Mouse (Mus musculus) embryo, embryonic 11 days (tissue): ENCODE results near the gene Zfyve21.
A peak's percentile ranks its signal among the peaks of the same experiment; 100 is the strongest.

ENCODE experiments used
- DNase-seq: peaks from one replicate; pipeline ENCODE4 v3.0.0-alpha.2; 2015

Gene Zfyve21

GRCm38 (mm10) chr12:111813766-111814617 lies at the start of gene Zfyve21, which contains the start of gene Xrcc3:
Gene Zfyve21, plus strand, starts transcription at chr12:111814170.
Gene Xrcc3, minus strand, starts transcription at chr12:111813873.
- DNase-seq, result peak; percentile 99

- DNase-seq, result peak; percentile 49
Observed at GRCm38 (mm10) chr12:111766313-111767236, 47.4 kb upstream of the Zfyve21 start.

GRCm38 (mm10) chr12:111768322-111768928 lies 45.5 kb upstream of the Zfyve21 start:
- DNase-seq, result no peak

GRCm38 (mm10) chr12:111769306-111769705 lies 44.7 kb upstream of the Zfyve21 start:
- no peak for DNase-seq

- no peak for DNase-seq
Observed at GRCm38 (mm10) chr12:111769816-111770577, 44.0 kb upstream of the Zfyve21 start.

GRCm38 (mm10) chr12:111770651-111771050 lies 43.3 kb upstream of the Zfyve21 start:
- DNase-seq, result no peak

- DNase-seq, result no peak
Observed at GRCm38 (mm10) chr12:111774156-111774555, 39.8 kb upstream of the Zfyve21 start.

GRCm38 (mm10) chr12:111774845-111775244 lies 39.1 kb upstream of the Zfyve21 start:
- DNase-seq, result no peak

GRCm38 (mm10) chr12:111777919-111778318 lies 36.1 kb upstream of the Zfyve21 start:
- no peak for DNase-seq

- DNase-seq, result no peak
Observed at GRCm38 (mm10) chr12:111779544-111779943, 34.4 kb upstream of the Zfyve21 start.

- DNase-seq, result no peak
Observed at GRCm38 (mm10) chr12:111785174-111785573, 28.8 kb upstream of the Zfyve21 start.

- no peak for DNase-seq
Observed at GRCm38 (mm10) chr12:111787015-111787414, 27.0 kb upstream of the Zfyve21 start.

- no peak for DNase-seq
Observed at GRCm38 (mm10) chr12:111790090-111790489, 23.9 kb upstream of the Zfyve21 start.

GRCm38 (mm10) chr12:111790631-111791030 lies 23.3 kb upstream of the Zfyve21 start:
- DNase-seq, result no peak

GRCm38 (mm10) chr12:111791474-111792104 lies 22.4 kb upstream of the Zfyve21 start:
- no peak for DNase-seq

- no peak for DNase-seq
Observed at GRCm38 (mm10) chr12:111794102-111794501, 19.9 kb upstream of the Zfyve21 start.

- no peak for DNase-seq
Observed at GRCm38 (mm10) chr12:111794526-111795179, 19.3 kb upstream of the Zfyve21 start.

GRCm38 (mm10) chr12:111795180-111795895 lies 18.6 kb upstream of the Zfyve21 start:
- DNase-seq, result no peak

- DNase-seq, result no peak
Observed at GRCm38 (mm10) chr12:111797251-111797650, 16.7 kb upstream of the Zfyve21 start.

GRCm38 (mm10) chr12:111798493-111798892 lies 15.5 kb upstream of the Zfyve21 start:
- DNase-seq, result no peak
